Mouse (Mus musculus): Measurements from ENCODE around the gene Fras1.

GRCm38 (mm10) chr5:96408291-96408690, 34.5 kb downstream of the Fras1 start:
- TF ChIP-seq CTCF (IDR thresholded peaks at IDR 0.05; ENCODE audit: insufficient read depth, low read depth, low read length) = no peak
- no peak for TF ChIP-seq POLR2A (IDR thresholded peaks at IDR 0.05; ENCODE audit: insufficient read depth, low read depth, low read length)

Measured in olfactory bulb, adult 2 months (tissue).